Mouse (Mus musculus) myocyte (in vitro differentiated cells): Measurements from ENCODE around the gene Sirt6.

Experiments used
- CEBPB ChIP-seq: IDR thresholded peaks from 2 replicates; pipeline ENCODE4 v1.6.1; 2011; ENCODE audit warnings: mild to moderate bottlenecking, moderate library complexity; ENCODE audit not compliant: poor library complexity, insufficient read depth, severe bottlenecking
- E2F4 ChIP-seq: IDR thresholded peaks from one replicate; pipeline ENCODE4 v1.6.1; 2011; ENCODE audit warnings: mild to moderate bottlenecking, control low read depth, moderate library complexity; ENCODE audit not compliant: insufficient read depth
- MAX ChIP-seq: IDR thresholded peaks from one replicate; pipeline ENCODE4 v1.6.1; 2011; ENCODE audit warnings: low read depth, mild to moderate bottlenecking, control low read depth
- MYOG ChIP-seq, 3 experiments: IDR thresholded peaks; one replicate each; pipeline ENCODE4 v1.6.1; 2011; ENCODE audit warnings: control low read depth in 2 of 3, low read depth in 2 of 3, mild to moderate bottlenecking in 2 of 3; ENCODE audit not compliant: insufficient read length in 2 of 3, control insufficient read depth in 1 of 3, insufficient read depth in 1 of 3
- POLR2A ChIP-seq: IDR thresholded peaks from one replicate; pipeline ENCODE4 v1.6.1; 2011; ENCODE audit warnings: low read depth, mild to moderate bottlenecking, control low read depth, moderate library complexity; ENCODE audit not compliant: insufficient read length
- POLR2AphosphoS2 ChIP-seq: IDR thresholded peaks from one replicate; pipeline ENCODE4 v1.6.1; 2011; ENCODE audit warnings: low read depth, control low read depth; ENCODE audit not compliant: insufficient read length
- REST ChIP-seq: IDR thresholded peaks from one replicate; pipeline ENCODE4 v1.6.1; 2011; ENCODE audit warnings: mild to moderate bottlenecking, control low read depth, moderate library complexity; ENCODE audit not compliant: insufficient read depth, insufficient read length
- SRF ChIP-seq: IDR thresholded peaks from one replicate; pipeline ENCODE4 v1.6.1; 2011; ENCODE audit warnings: low read depth; ENCODE audit not compliant: control insufficient read depth, insufficient read length
- TCF12 ChIP-seq: IDR thresholded peaks from one replicate; pipeline ENCODE4 v1.6.1; 2011; ENCODE audit warnings: mild to moderate bottlenecking, control low read depth; ENCODE audit not compliant: poor library complexity, insufficient read depth, severe bottlenecking
- TCF3 ChIP-seq: IDR thresholded peaks from one replicate; pipeline ENCODE4 v1.6.1; 2011; ENCODE audit warnings: low read depth, control low read depth; ENCODE audit not compliant: insufficient read length
- USF1 ChIP-seq: IDR thresholded peaks from one replicate; pipeline ENCODE4 v1.6.1; 2011; ENCODE audit warnings: low read depth, mild to moderate bottlenecking, control low read depth, moderate library complexity

DNA sequence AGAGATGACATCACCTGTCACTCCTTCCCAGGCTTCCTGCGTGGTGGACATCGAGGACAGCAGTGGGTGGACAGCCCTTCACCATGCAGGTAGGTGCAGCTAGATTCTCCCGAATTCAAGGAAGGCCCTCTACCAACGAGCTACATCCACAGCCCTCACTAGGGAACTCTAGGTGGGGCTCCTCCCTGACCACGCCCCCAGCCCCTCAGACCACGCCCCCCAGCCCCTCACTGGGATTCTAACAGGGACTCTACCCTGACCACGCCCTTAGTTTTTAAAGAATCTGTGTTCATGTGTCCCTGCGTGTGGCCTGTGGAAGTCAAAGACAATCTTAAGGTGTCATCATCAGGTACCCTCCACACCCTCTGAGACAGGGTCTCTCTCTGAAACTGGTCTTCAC is 8.7 kb upstream of the Sirt6 start:
- no peak for TF ChIP-seq POLR2A
- TF ChIP-seq TCF12, result no peak
- TF ChIP-seq USF1, result no peak
- TF ChIP-seq MAX, result no peak
- no peak for TF ChIP-seq REST
- TF ChIP-seq CEBPB, result no peak
- TF ChIP-seq E2F4, result no peak
- no peak for TF ChIP-seq TCF3
- no peak for TF ChIP-seq POLR2AphosphoS2
- no peak for TF ChIP-seq MYOG (IDR thresholded peaks at IDR 0.05; ENCODE audit: control insufficient read depth in 1 of 3, insufficient read depth in 1 of 3, insufficient read length in 2 of 3, low read depth in 2 of 3)
- TF ChIP-seq SRF, result no peak
